ENCODE assay signal across 10 mouse cellular contexts in genomic region chr19:24526731-24527612, GRCm38 (mm10). TPM values are rescaled to one million over a fixed set of nuclear protein-coding genes. Genes with fewer than 3 reads are reported as not detected.
DNase-seq lines count a peak whose midpoint lies in the region; ATAC-seq and TF ChIP-seq lines count a peak whose summit lies in the region.
"Had no signal": no experiment of that assay in that cellular context is flagged by ENCODE, and none has a peak within 500 bp of the region (broad histone marks: within the 10 kb centered on the region; RNA-seq: fewer than 3 reads in every experiment).

No protein-coding gene starts in this region.

- H3K9me3 ChIP-seq in liver, embryonic 14.5 days (ENCODE audit: control insufficient read depth, low read length) = no peaks in the 10 kb centered on the region
- H3K9me3 ChIP-seq: limb, embryonic 15.5 days had no signal

- H3K27ac ChIP-seq in thymus, adult 2 months (ENCODE audit: control insufficient read depth, insufficient read depth, low read length) = peak overlapping the region; percentile 54
- H3K27ac ChIP-seq in liver, embryonic 14.5 days = peak overlapping the region; percentile 86
- H3K27ac ChIP-seq: limb, embryonic 15.5 days had no signal

- H3K4me3 ChIP-seq in thymus, adult 2 months (ENCODE audit: control insufficient read depth, insufficient read depth, low read length) = no peak overlapping the region
- H3K4me3 ChIP-seq in liver, embryonic 14.5 days (ENCODE audit: insufficient read depth in 1 of 2, low read depth in 2 of 2, low read length in 2 of 2) = no peak overlapping the region
- H3K4me3 ChIP-seq: limb, embryonic 15.5 days had no signal

- 8% methylated on average over 15 of the region's 15 CpGs for WGBS in thymus, adult 2 months
- WGBS in liver, embryonic 14.5 days (ENCODE audit: insufficient replicate concordance) = 34% methylated on average over 15 of the region's 15 CpGs

- H3K9ac ChIP-seq in liver, embryonic 14.5 days (replicated peaks) = peak overlapping the region; percentile 48
- H3K9ac ChIP-seq: limb, embryonic 15.5 days had no signal

- intact Hi-C loops in left cerebral cortex, postnatal 4 days (cut with DNase I) = no loop called here

- TF ChIP-seq EP300 in liver, embryonic 14.5 days (IDR thresholded peaks at IDR 0.05; ENCODE audit: low read depth) = no peak

- no peak for TF ChIP-seq POLR2A in thymus, adult 2 months (IDR thresholded peaks at IDR 0.05; ENCODE audit: control insufficient read depth, extremely low read depth, insufficient read depth, low read length, poor library complexity)

- no peaks in the 10 kb centered on the region for H3K27me3 ChIP-seq in thymus, adult 2 months (ENCODE audit: control insufficient read depth, insufficient read depth, low read length)
- no peaks in the 10 kb centered on the region for H3K27me3 ChIP-seq in liver, embryonic 14.5 days (ENCODE audit: control insufficient read depth, insufficient read depth, low read length)
- H3K27me3 ChIP-seq: limb, embryonic 15.5 days had no signal

- peak; percentile 31; the same call in 1 of the 2 replicates for ATAC-seq in liver, embryonic 14.5 days (ENCODE audit: insufficient read depth)
- ATAC-seq: forebrain, embryonic 14.5 days had no signal

- peaks cover 10% of the 10 kb centered on the region for H3K4me1 ChIP-seq in thymus, adult 2 months (replicated peaks; ENCODE audit: control insufficient read depth, insufficient read depth, low read length)
- peaks cover 36 to 38% of the 10 kb centered on the region in 2 experiments for H3K4me1 ChIP-seq in liver, embryonic 14.5 days (replicated peaks; ENCODE audit: control insufficient read depth in 2 of 2, insufficient read depth in 2 of 2, low read length in 1 of 2)
- H3K4me1 ChIP-seq: limb, embryonic 15.5 days had no signal

- DNase-seq in thymus, adult 2 months = peak; percentile 17
- no peak for DNase-seq in thymus, postnatal 10 days (ENCODE audit: low spot score in 2 of 2)
- peak; percentile 8 to 31 for DNase-seq in heart, adult 9 months (ENCODE audit: low spot score in 2 of 2)
- DNase-seq in liver, embryonic 14.5 days (ENCODE audit: low read depth in 3 of 3, low spot score in 3 of 3) = no peak
- DNase-seq in thymus, postnatal 4 days = peak; percentile 46
- no peak for DNase-seq in lung, postnatal 10 days
- no peak for DNase-seq in adrenal gland, postnatal 4 days (ENCODE audit: low spot score in 2 of 2)
- DNase-seq in left cerebral cortex, postnatal 4 days = no peak

- no peaks in the 10 kb centered on the region for H3K36me3 ChIP-seq in thymus, adult 2 months (ENCODE audit: control insufficient read depth, insufficient read depth, low read length)
- no peaks in the 10 kb centered on the region for H3K36me3 ChIP-seq in liver, embryonic 14.5 days (replicated peaks; ENCODE audit: control insufficient read depth, insufficient read depth, low read depth)
- H3K36me3 ChIP-seq: limb, embryonic 15.5 days had no signal

- TF ChIP-seq CTCF in thymus, adult 2 months (IDR thresholded peaks at IDR 0.05; ENCODE audit: borderline replicate concordance, control insufficient read depth, extremely low read depth, insufficient read depth, low read length, poor library complexity) = no peak
- TF ChIP-seq CTCF in liver, embryonic 14.5 days (IDR thresholded peaks at IDR 0.05; ENCODE audit: low read depth) = no peak

- H3K4me2 ChIP-seq in liver, embryonic 14.5 days (ENCODE audit: low read depth) = peak overlapping the region; percentile 50
- H3K4me2 ChIP-seq: limb, embryonic 15.5 days had no signal

RNA-seq across cellular contexts. Expression of gene Pip5k1b, which starts 28.7 kb away (rescaled TPM):
- 5.0 TPM in 2 replicates for polyA plus RNA-seq in thymus, adult 2 months (2012; rRNA removed)
- polyA plus RNA-seq in liver, embryonic 14.5 days (2012; rRNA removed) = 6.9 and 8.1 TPM in 2 replicates
- polyA plus RNA-seq in liver, embryonic 14.5 days (2014; fragmentation: Nextera tagmentation; extraction: Ambion mirVana) = 10.8 and 11.9 TPM in 2 replicates
- 10 to 100 TPM; 21.2 to 23.4 TPM for total RNA-seq in adrenal gland, postnatal 4 days (2021)
- total RNA-seq in left cerebral cortex, postnatal 4 days (2021) = 1 to 10 TPM; 3.6 to 5.6 TPM

RNA-seq across cellular contexts. Expression of gene Fam122a, which starts 49.8 kb away (rescaled TPM):
- polyA plus RNA-seq in thymus, adult 2 months (2012; rRNA removed) = 34.3 and 44.7 TPM in 2 replicates
- 13.0 and 14.9 TPM in 2 replicates for polyA plus RNA-seq in liver, embryonic 14.5 days (2012; rRNA removed)
- 22.8 and 25.4 TPM in 2 replicates for polyA plus RNA-seq in liver, embryonic 14.5 days (2014; fragmentation: Nextera tagmentation; extraction: Ambion mirVana)
- 10 to 100 TPM; 37.1 to 37.6 TPM for total RNA-seq in adrenal gland, postnatal 4 days (2021)
- 10 to 100 TPM; 26.3 to 33.6 TPM for total RNA-seq in left cerebral cortex, postnatal 4 days (2021)

Comparison
In these comparisons a context has a peak if more than half of its experiments do, and no peak if none do; other contexts are left out.
1. DNase-seq: peak in thymus, adult 2 months (single experiment), heart, adult 9 months (2 of 2) and thymus, postnatal 4 days (single experiment); none in thymus, postnatal 10 days (0 of 2), liver, embryonic 14.5 days (0 of 3), lung, postnatal 10 days (single experiment), adrenal gland, postnatal 4 days (0 of 2) and left cerebral cortex, postnatal 4 days (single experiment).